Mouse (Mus musculus): ENCODE data around the gene AW011738. TPM values are rescaled to one million over a fixed set of nuclear protein-coding genes. Genes with fewer than 3 reads are reported as not detected.
A peak's percentile ranks its signal among the peaks of the same experiment; 100 is the strongest.

Gene AW011738
- polyA plus RNA-seq, 1 experiment, result 6.8 TPM

DNA sequence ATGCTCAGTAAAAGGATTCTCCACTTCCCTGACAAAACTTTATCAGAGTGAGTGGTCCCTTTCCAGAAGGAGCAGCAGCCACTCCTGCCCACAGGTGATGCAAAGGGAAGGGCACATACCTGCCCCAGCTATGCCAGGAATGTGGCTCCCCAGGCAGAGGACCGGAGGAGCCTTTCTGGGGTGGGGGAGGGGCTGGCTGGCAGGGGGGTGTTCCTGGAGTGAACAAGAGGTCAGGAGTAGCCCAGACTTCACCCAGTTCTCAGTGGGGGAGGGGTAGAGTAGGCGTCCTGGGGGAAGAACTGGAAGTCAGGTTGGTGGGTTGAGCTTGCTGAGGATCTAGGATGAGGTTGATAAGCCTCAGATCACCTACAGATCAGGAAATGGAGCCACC is 9.9 kb upstream of the AW011738 start:
- Histone ChIP-seq H3K27me3 (ENCODE audit: control insufficient read depth, insufficient read depth, low read length) (no peaks in the 10 kb centered on the region), H3K27ac (ENCODE audit: insufficient read depth, low read length) (no peak overlapping the region), H3K4me1 (ENCODE audit: control insufficient read depth, insufficient read depth, low read length) (peaks cover 3% of the 10 kb centered on the region; the same call in 1 of the 2 replicates), H3K4me3 (replicated peaks; ENCODE audit: insufficient read depth, low read depth, low read length) (no peak overlapping the region)
- DNase-seq, result no peak
- 38% methylated on average over 2 of the region's 2 CpGs for WGBS
- TF ChIP-seq CTCF (IDR thresholded peaks at IDR 0.05; ENCODE audit: borderline replicate concordance, insufficient read depth, low read depth, low read length) (no peak), POLR2A (IDR thresholded peaks at IDR 0.05; ENCODE audit: borderline replicate concordance, insufficient read depth, low read length) (no peak)

DNA sequence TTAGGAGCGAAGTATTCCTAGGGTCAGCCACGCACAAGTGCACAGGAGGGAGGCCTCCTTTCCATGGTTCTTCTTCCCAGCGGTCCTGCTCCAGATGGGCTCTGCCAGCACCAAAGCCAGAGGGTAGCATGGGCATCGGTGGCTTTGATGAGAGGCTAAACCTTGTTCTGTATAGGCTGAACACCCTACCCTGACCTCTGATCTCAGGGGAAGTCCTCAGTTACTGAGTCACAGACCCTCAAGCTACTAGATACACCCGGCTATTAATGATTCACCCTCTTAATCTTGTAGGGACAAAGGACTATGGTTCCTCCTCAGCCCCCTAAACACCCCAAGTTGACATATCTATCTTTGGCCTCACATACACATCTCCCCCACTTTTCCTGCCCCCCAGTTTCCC is 9.2 kb upstream of the AW011738 start:
- 76% methylated on average over 5 of the region's 5 CpGs for WGBS

DNA sequence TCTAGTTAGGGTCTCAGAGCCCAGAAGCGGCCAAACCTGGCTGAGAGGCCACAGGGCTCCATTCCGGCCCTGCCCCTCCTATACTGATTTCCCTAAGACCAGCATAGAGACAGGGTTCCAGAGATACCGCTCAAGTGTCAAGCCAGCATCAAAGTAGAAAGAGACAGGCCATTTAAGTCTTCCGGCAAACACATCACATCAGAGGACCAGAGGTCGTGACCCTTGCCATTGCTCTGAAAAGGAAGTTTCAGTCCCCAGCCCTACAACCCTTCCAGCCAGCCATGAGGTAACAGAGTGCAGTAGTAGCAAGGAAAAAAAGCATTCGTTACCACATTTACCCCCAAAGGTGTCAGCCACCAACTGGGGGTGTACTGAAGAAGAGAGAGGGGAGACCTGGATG is 8.8 kb upstream of the AW011738 start:
- Histone ChIP-seq H3K27me3 (ENCODE audit: control insufficient read depth, insufficient read depth, low read length) (no peaks in the 10 kb centered on the region), H3K27ac (ENCODE audit: insufficient read depth, low read length) (no peak overlapping the region), H3K4me3 (replicated peaks; ENCODE audit: insufficient read depth, low read depth, low read length) (no peak overlapping the region), H3K4me1 (ENCODE audit: control insufficient read depth, insufficient read depth, low read length) (no peaks in the 10 kb centered on the region; the same call in 1 of the 2 replicates)
- DNase-seq, result no peak
- TF ChIP-seq CTCF (IDR thresholded peaks at IDR 0.05; ENCODE audit: borderline replicate concordance, insufficient read depth, low read depth, low read length) (no peak), POLR2A (IDR thresholded peaks at IDR 0.05; ENCODE audit: borderline replicate concordance, insufficient read depth, low read length) (no peak)
- WGBS, result 83% methylated on average over 6 of the region's 6 CpGs

More for the DNA sequence above, 9.2 kb upstream of the AW011738 start:
- H3K4me3 ChIP-seq (replicated peaks; ENCODE audit: insufficient read depth, low read depth, low read length), result no peak overlapping the region
- H3K27me3 ChIP-seq (ENCODE audit: control insufficient read depth, insufficient read depth, low read length), result no peaks in the 10 kb centered on the region
- DNase-seq, result no peak
- no peak for TF ChIP-seq POLR2A (IDR thresholded peaks at IDR 0.05; ENCODE audit: borderline replicate concordance, insufficient read depth, low read length)
- no peak for TF ChIP-seq CTCF (IDR thresholded peaks at IDR 0.05; ENCODE audit: borderline replicate concordance, insufficient read depth, low read depth, low read length)
- H3K27ac ChIP-seq (ENCODE audit: insufficient read depth, low read length), result no peak overlapping the region
- peaks cover 2% of the 10 kb centered on the region; the same call in 1 of the 2 replicates for H3K4me1 ChIP-seq (ENCODE audit: control insufficient read depth, insufficient read depth, low read length)

DNA sequence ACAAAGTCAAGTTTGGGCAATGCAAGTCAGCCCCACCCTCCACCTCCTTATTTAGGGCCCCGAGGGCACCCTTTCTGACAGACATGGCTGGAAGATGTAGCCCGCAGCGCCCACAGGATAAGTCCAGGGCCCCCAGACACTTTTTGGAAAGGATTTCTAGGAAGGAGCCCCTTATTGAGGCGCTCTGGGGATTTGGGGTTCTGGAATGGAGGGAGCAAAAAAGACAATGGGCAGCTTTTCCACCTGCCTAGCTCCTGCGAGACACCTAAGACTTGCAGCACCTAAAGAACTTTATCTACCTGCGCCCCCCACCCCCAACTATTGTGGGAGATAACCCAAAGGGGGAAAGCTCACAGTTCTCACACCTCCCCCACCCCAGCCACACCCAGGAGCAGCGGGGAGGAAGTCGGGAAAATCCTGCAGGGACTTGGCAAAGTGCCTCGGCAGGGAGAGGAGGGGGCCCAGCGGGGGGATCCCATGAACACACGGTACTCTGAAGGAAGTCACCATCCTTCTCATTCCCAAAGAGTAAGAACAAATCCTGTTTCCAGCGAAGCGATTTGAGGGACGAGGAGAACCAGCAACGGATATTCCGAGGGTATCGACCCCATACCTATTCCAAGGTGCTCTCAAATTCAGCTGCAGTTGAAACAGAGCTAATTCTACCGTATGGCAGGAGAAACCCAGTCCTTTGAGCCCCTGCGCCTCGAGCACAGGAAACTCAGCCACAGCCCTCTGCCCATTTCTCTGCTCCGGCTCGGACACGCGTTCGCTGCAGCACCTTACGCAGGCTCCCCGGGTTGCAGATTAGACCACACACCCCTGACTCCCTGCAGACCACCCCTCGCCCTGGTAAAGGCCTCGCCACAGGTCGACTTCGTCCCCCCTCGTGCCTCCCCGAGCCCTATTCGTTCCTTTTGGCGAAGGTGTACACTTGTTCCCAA is 6.9 kb upstream of the AW011738 start:
- H3K4me1 ChIP-seq (ENCODE audit: control insufficient read depth, insufficient read depth, low read length), result no peaks in the 10 kb centered on the region; the same call in 1 of the 2 replicates

DNA sequence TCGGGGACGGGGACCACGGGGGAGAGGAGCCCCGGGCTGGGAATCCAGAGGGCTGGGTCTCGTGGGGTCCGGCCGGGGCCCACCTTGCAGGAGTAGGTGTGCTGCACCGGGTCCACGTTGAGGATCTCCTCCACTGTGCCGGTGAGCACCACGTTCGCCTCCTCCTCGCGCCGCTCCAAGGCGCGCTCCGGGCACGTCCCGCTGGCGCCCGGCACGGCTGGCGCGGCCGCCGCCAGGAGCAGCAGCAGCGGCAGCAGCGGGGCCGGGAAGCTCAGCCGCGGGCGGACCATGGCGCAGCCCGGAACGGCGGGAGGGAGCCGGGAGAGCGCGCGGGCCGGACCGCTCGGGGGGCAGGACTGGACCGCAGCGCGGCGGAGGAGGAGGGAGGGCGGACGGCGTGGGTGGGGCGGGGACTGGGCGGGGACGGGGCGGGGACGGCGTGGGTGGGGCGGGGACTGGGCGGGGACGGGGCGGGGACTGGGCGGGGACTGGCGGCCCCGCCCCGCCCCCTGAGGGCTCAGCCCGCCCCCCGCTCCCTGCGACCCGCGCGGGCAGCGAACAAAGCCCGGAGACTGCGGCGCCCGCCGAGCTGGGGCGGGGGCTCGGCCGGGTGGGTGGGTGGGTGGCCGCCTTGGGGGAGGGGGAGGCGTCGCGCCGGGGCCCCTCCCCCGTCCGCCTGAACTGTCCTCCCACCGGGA is 5.8 kb upstream of the AW011738 start, which contains the start of gene Agrn:
Gene Agrn, minus strand, starts transcription at position 358 of the 698 bp plus-strand sequence.
- WGBS, result 1% methylated on average over 57 of the region's 88 CpGs
- peak; percentile 76 to 79 for DNase-seq
- TF ChIP-seq POLR2A (IDR thresholded peaks at IDR 0.05; ENCODE audit: borderline replicate concordance, insufficient read depth, low read length), result 0 out of 2 replicates have a peak, but pooled peaks have one; percentile 19
- no peak for TF ChIP-seq CTCF (IDR thresholded peaks at IDR 0.05; ENCODE audit: borderline replicate concordance, insufficient read depth, low read depth, low read length)

More for the DNA sequence above, 6.9 kb upstream of the AW011738 start:
- peak overlapping the region; percentile 74 for H3K4me3 ChIP-seq (replicated peaks; ENCODE audit: insufficient read depth, low read depth, low read length)
- WGBS, result 11% methylated on average over 35 of the region's 35 CpGs
- no peak overlapping the region for H3K27ac ChIP-seq (ENCODE audit: insufficient read depth, low read length)
- no peaks in the 10 kb centered on the region for H3K27me3 ChIP-seq (ENCODE audit: control insufficient read depth, insufficient read depth, low read length)
- DNase-seq, result peak; percentile 46 to 47
- TF ChIP-seq CTCF (IDR thresholded peaks at IDR 0.05; ENCODE audit: borderline replicate concordance, insufficient read depth, low read depth, low read length), result no peak
- no peak for TF ChIP-seq POLR2A (IDR thresholded peaks at IDR 0.05; ENCODE audit: borderline replicate concordance, insufficient read depth, low read length)

DNA sequence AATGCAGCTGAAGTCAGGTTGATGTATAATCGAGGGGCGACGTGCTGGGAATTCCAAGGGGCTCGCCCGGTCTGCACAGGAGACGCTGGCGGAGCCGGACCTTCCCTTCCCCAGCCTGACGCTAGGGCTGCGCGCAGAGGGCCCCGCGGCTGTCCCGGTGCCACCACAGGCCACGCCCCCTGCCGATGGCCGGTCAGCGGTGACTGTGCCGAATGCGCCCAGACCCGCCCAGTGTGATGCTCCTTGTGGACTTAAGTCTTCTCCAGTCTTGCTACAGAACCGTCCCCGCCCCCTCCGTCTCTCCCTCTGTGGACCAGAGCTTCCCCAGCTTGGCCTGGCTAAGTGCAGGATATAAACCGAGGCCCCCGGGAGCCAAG is 5.3 kb upstream of the AW011738 start:
- H3K27ac ChIP-seq (ENCODE audit: insufficient read depth, low read length), result no peak overlapping the region
- under 1% methylated on average over 26 of the region's 26 CpGs for WGBS

More for the DNA sequence above, 5.8 kb upstream of the AW011738 start, which contains the start of gene Agrn:
- peak within 1 kb of the TSS; percentile 83 for H3K4me3 ChIP-seq (replicated peaks; ENCODE audit: insufficient read depth, low read depth, low read length)
- peaks cover under 1% of the 10 kb centered on the region; the same call in 1 of the 2 replicates for H3K4me1 ChIP-seq (ENCODE audit: control insufficient read depth, insufficient read depth, low read length)
- no peaks in the 10 kb centered on the region for H3K27me3 ChIP-seq (ENCODE audit: control insufficient read depth, insufficient read depth, low read length)
- no peak within 1 kb of the TSS for H3K27ac ChIP-seq (ENCODE audit: insufficient read depth, low read length)

DNA sequence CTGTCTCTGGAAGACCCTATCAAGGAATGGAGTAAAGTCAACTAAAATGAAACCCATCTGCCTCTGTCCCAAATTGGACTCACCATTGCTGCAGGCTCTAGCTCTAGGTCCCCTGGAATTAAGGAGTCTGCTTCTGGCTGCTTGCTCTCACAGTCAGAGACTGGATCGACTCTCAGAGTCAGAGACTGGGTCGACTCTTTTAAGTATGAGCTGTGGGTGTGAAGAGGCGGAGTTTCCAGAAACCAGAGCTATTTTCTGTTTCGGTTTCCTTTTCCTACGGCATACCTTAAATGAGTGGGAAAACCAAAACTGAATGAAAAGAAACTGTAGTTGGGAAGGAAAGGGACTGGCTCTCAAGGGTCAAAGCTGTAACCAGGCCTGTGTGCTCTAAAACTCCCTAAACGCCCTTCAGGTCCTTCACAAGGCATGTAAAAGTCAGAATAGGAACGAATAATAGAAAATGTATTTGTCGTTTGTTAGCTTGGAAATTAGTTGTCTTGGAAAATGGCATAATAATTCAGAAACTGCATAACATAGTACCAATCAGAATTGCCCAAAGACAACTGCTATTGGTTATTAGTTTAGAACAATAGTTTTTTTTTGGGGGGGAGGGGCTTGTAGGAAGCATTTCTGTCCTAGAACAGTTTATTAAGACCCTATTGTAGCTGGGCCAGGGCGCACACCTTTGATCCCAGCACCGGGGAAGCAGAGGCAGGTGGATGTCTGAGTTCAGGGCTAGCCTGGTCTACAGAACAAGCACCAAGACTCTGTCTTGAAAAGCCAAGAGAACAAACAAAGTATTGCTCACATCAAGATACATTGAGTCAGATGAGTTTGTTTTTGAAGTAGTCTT is 2.3 kb upstream of the AW011738 start, which contains the start of gene Isg15:
Gene Isg15, minus strand, starts transcription at position 196 of the 853 bp plus-strand sequence.
- Histone ChIP-seq H3K27ac (ENCODE audit: insufficient read depth, low read length) (no peak within 1 kb of the TSS), H3K27me3 (ENCODE audit: control insufficient read depth, insufficient read depth, low read length) (no peaks in the 10 kb centered on the region), H3K4me1 (ENCODE audit: control insufficient read depth, insufficient read depth, low read length) (peaks cover 13% of the 10 kb centered on the region; the same call in 1 of the 2 replicates), H3K4me3 (replicated peaks; ENCODE audit: insufficient read depth, low read depth, low read length) (no peak within 1 kb of the TSS)
- 74% methylated on average over 10 of the region's 10 CpGs for WGBS
- TF ChIP-seq POLR2A (IDR thresholded peaks at IDR 0.05; ENCODE audit: borderline replicate concordance, insufficient read depth, low read length) (no peak), CTCF (IDR thresholded peaks at IDR 0.05; ENCODE audit: borderline replicate concordance, insufficient read depth, low read depth, low read length) (no peak)
- no peak for DNase-seq

More for the DNA sequence above, 5.3 kb upstream of the AW011738 start:
- no peaks in the 10 kb centered on the region for H3K27me3 ChIP-seq (ENCODE audit: control insufficient read depth, insufficient read depth, low read length)
- peak; percentile 83 to 86 for DNase-seq
- H3K4me1 ChIP-seq (ENCODE audit: control insufficient read depth, insufficient read depth, low read length), result peaks cover 4% of the 10 kb centered on the region; the same call in 1 of the 2 replicates
- H3K4me3 ChIP-seq (replicated peaks; ENCODE audit: insufficient read depth, low read depth, low read length), result peak overlapping the region; percentile 83
- TF ChIP-seq CTCF (IDR thresholded peaks at IDR 0.05; ENCODE audit: borderline replicate concordance, insufficient read depth, low read depth, low read length), result no peak
- no peak for TF ChIP-seq POLR2A (IDR thresholded peaks at IDR 0.05; ENCODE audit: borderline replicate concordance, insufficient read depth, low read length)

Data from cerebellum, adult 2 months (tissue).